Mouse (Mus musculus) heart, embryonic 16.5 days (tissue): ENCODE data around the gene Fam169b. TPM values are rescaled to one million over a fixed set of nuclear protein-coding genes. Genes with fewer than 3 reads are reported as not detected.
A peak's percentile ranks its signal among the peaks of the same experiment; 100 is the strongest.

ENCODE experiments used
- ATAC-seq: fragments of 200-750 bp; cut with Nextera tagmentation; replicated peaks from 2 replicates; pipeline ENCODE4 v1.8.0; 2017; ENCODE audit warnings: moderate number of reproducible peaks; ENCODE audit not compliant: insufficient read depth, low FRiP score; ENCODE audit errors: extremely low read depth
- H3K27ac ChIP-seq: fragments of 300-500 bp; sonication (generic); 2 replicates; pipeline ENCODE4 v1.5.1; 2014; ENCODE audit warnings: mild to moderate bottlenecking, low read length, control low read depth, moderate library complexity
- H3K27me3 ChIP-seq: fragments of 300-500 bp; sonication (generic); 2 replicates; pipeline ENCODE4 v1.6.1; 2014; ENCODE audit warnings: low read length, mixed read lengths; ENCODE audit not compliant: control insufficient read depth, insufficient read depth
- H3K36me3 ChIP-seq: fragments of 300-500 bp; sonication (generic); 2 replicates; pipeline ENCODE4 v1.6.1; 2014; ENCODE audit not compliant: control insufficient read depth, insufficient read depth
- H3K4me1 ChIP-seq: fragments of 300-500 bp; sonication (generic); 2 replicates; pipeline ENCODE4 v1.6.1; 2014; ENCODE audit warnings: low read length, mixed read lengths; ENCODE audit not compliant: control insufficient read depth, insufficient read depth
- H3K4me2 ChIP-seq: fragments of 300-500 bp; sonication (generic); 2 replicates; pipeline ENCODE4 v1.6.1; 2014; ENCODE audit warnings: low read depth, mild to moderate bottlenecking, control low read depth, low read length
- H3K4me3 ChIP-seq: fragments of 300-500 bp; sonication (generic); 2 replicates; pipeline ENCODE4 v1.5.1; 2014; ENCODE audit warnings: mild to moderate bottlenecking, control low read depth, low read length
- H3K9ac ChIP-seq: fragments of 300-500 bp; sonication (generic); 2 replicates; pipeline ENCODE4 v1.6.1; 2014; ENCODE audit warnings: low read length, control low read depth
- H3K9me3 ChIP-seq: fragments of 300-500 bp; sonication (generic); replicated peaks from 2 replicates; pipeline ENCODE4 v1.6.1; 2016; ENCODE audit warnings: low read length; ENCODE audit not compliant: control insufficient read depth
- WGBS: fragments of 180-500 bp; shearing (Covaris S2); extraction: QIAGEN DNeasy Blood & Tissue Kit; methylation state at CpG from one replicate; pipeline ENCODE4 v1.1.7; 2014; 5-methylcytosine and 5-hydroxymethylcytosine counted together
- polyA plus RNA-seq: library from polyadenylated mRNA; unstranded; fragments of >200 nt; fragmentation: Nextera tagmentation; extraction: Ambion mirVana; gene quantifications from 2 replicates; pipeline ENCODE4 v1.2.1, GENCODE M21; 2015

The Fam169b gene
- polyA plus RNA-seq, 1 experiment from 2014 or later, result 15.1 TPM

GRCm38 (mm10) chr7:68301160-68301559 is 27.5 kb downstream of the Fam169b start:
- no peak overlapping the region for H3K27ac ChIP-seq
- no peaks in the 10 kb centered on the region for H3K9me3 ChIP-seq
- WGBS, result 67% methylated on average over 7 of the region's 7 CpGs
- peak overlapping the region; percentile 1; the same call in 1 of the 2 replicates for H3K4me2 ChIP-seq
- ATAC-seq, result no peak
- peaks cover 2% of the 10 kb centered on the region; the same call in 1 of the 2 replicates for H3K4me1 ChIP-seq
- H3K9ac ChIP-seq, result no peak overlapping the region
- H3K4me3 ChIP-seq, result no peak overlapping the region
- no peaks in the 10 kb centered on the region for H3K27me3 ChIP-seq
- no peaks in the 10 kb centered on the region for H3K36me3 ChIP-seq

DNA sequence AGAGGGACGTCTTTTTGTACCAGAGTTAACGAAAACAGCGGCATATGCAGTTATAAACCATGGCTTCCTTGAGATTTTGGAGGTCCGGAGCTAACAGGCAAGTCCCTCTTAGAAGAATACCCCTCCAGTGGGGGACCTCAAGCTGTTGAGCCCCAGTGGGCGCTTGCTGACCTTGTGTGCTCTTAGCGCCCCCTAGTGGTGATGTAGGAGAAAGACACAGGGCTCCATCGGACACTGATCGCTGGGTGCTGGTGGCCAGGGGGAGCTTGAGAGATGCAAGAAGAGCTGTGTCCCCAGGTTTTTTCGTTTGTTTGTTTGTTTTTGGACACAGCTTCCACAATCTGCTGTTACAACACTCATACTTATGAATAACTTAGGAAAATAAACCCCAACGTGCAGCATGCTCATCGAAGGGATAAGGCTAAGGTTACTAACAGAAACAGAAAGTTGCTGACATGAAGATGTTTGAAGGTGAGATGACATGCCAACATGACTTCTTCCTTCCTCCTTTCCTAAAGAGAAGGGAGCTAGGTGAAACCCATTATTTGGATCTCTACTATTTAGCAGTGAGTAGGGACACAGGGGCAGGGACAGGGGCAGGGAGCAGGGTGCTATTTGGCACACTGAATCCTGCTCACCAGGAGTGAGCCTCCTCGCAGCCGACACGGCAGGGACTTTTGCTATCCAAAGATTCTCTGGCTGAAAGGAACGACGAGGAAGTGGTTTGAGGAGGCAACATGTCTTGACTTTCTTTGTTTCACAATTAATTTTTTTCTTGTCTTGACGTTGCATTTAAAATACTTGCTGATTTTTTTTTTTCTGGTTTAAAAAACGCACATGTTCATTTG is 29.2 kb downstream of the Fam169b start:
- ATAC-seq, result peak; percentile 64; the same call in 1 of the 2 replicates
- no peak overlapping the region for H3K9ac ChIP-seq
- 23% methylated on average over 18 of the region's 18 CpGs for WGBS
- no peak overlapping the region for H3K27ac ChIP-seq
- peaks cover 2% of the 10 kb centered on the region; the same call in 1 of the 2 replicates for H3K4me1 ChIP-seq
- H3K36me3 ChIP-seq, result no peaks in the 10 kb centered on the region
- H3K4me3 ChIP-seq, result peak overlapping the region; percentile 42
- H3K9me3 ChIP-seq, result no peaks in the 10 kb centered on the region
- peak overlapping the region; percentile 59 for H3K4me2 ChIP-seq
- H3K27me3 ChIP-seq, result no peaks in the 10 kb centered on the region

GRCm38 (mm10) chr7:68303685-68304084 is 30.0 kb downstream of the Fam169b start:
- H3K4me1 ChIP-seq, result peaks cover 2% of the 10 kb centered on the region; the same call in 1 of the 2 replicates
- H3K4me2 ChIP-seq, result no peak overlapping the region
- ATAC-seq, result no peak
- H3K27ac ChIP-seq, result no peak overlapping the region
- H3K4me3 ChIP-seq, result no peak overlapping the region
- WGBS, result 56% methylated on average over 6 of the region's 6 CpGs
- H3K9me3 ChIP-seq, result no peaks in the 10 kb centered on the region
- H3K27me3 ChIP-seq, result no peaks in the 10 kb centered on the region
- H3K9ac ChIP-seq, result no peak overlapping the region
- no peaks in the 10 kb centered on the region for H3K36me3 ChIP-seq

DNA sequence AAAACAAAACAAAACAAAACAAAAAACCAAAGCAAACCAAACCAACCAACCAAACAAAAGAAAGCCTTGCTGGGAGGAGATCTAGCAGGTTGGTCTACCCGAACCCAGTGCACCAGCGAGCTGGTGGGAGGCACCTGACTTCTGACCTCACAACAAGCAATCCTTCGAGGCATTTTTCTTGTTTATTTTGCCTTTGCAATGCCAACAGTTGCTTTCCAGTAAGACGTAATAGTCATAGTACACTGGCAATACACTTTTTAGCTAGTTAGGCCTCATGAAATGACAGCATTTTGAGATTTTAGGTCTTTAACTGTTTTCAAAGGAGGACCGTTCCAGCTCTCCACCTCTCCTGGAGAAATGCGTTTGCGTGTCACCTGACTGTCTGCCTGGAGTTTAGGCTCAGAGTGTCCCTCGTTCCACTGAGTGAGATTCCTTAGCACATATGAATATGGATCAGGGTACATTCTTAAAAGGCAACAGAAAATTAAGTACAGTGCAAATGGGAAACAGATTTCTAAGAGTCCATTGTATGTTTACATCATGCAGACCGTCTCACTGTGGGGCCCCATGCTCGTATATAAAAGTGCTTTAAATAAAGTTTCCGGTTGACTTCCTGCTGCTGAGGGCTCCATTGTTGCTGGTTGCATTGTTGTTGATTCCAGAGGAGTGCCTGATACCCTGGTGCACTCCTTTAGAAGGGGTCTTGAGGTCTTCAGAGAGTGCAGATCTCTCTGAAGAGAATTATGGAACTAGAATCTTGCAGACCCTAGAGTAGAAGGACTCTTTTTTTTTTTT is 32.3 kb downstream of the Fam169b start:
- no peak for ATAC-seq
- Histone ChIP-seq H3K36me3 (no peaks in the 10 kb centered on the region), H3K4me3 (no peak overlapping the region), H3K27ac (no peak overlapping the region), H3K4me1 (peaks cover 2% of the 10 kb centered on the region; the same call in 1 of the 2 replicates), H3K27me3 (no peaks in the 10 kb centered on the region), H3K9me3 (no peaks in the 10 kb centered on the region), H3K4me2 (no peak overlapping the region), H3K9ac (no peak overlapping the region)
- 76% methylated on average over 11 of the region's 11 CpGs for WGBS

- WGBS, result 86% methylated on average over 8 of the region's 8 CpGs
- H3K9ac ChIP-seq, result no peak overlapping the region
Measured at GRCm38 (mm10) chr7:68306756-68307155, 33.1 kb downstream of the Fam169b start.

GRCm38 (mm10) chr7:68311469-68311868 is 37.8 kb downstream of the Fam169b start:
- Histone ChIP-seq H3K27me3 (no peaks in the 10 kb centered on the region), H3K9me3 (no peaks in the 10 kb centered on the region), H3K9ac (no peak overlapping the region), H3K27ac (no peak overlapping the region), H3K36me3 (no peaks in the 10 kb centered on the region), H3K4me2 (no peak overlapping the region), H3K4me3 (no peak overlapping the region), H3K4me1 (no peaks in the 10 kb centered on the region)
- WGBS, result 54% methylated on average over 6 of the region's 6 CpGs
- no peak for ATAC-seq

More at GRCm38 (mm10) chr7:68306756-68307155, 33.1 kb downstream of the Fam169b start:
- Histone ChIP-seq H3K9me3 (no peaks in the 10 kb centered on the region), H3K27me3 (no peaks in the 10 kb centered on the region), H3K4me3 (no peak overlapping the region), H3K36me3 (no peaks in the 10 kb centered on the region), H3K4me1 (peaks cover 2% of the 10 kb centered on the region; the same call in 1 of the 2 replicates), H3K4me2 (no peak overlapping the region), H3K27ac (no peak overlapping the region)
- no peak for ATAC-seq

- no peaks in the 10 kb centered on the region for H3K4me1 ChIP-seq
- no peaks in the 10 kb centered on the region for H3K36me3 ChIP-seq
- no peak overlapping the region for H3K27ac ChIP-seq
- WGBS, result 79% methylated on average over 5 of the region's 5 CpGs
- no peak overlapping the region for H3K4me2 ChIP-seq
- H3K9me3 ChIP-seq, result no peaks in the 10 kb centered on the region
- H3K9ac ChIP-seq, result no peak overlapping the region
- no peaks in the 10 kb centered on the region for H3K27me3 ChIP-seq
- no peak for ATAC-seq
- H3K4me3 ChIP-seq, result no peak overlapping the region
Measured at GRCm38 (mm10) chr7:68312395-68312794, 38.8 kb downstream of the Fam169b start.

- Histone ChIP-seq H3K9ac (no peak overlapping the region), H3K4me1 (no peaks in the 10 kb centered on the region), H3K27ac (no peak overlapping the region), H3K27me3 (no peaks in the 10 kb centered on the region), H3K4me3 (no peak overlapping the region), H3K36me3 (no peaks in the 10 kb centered on the region), H3K9me3 (no peaks in the 10 kb centered on the region), H3K4me2 (no peak overlapping the region)
- ATAC-seq, result no peak
- WGBS, result 70% methylated on average over 14 of the region's 14 CpGs
Measured at GRCm38 (mm10) chr7:68313038-68313782, 39.6 kb downstream of the Fam169b start.
